Mouse (Mus musculus) embryonic facial prominence, embryonic 14.5 days (tissue): ENCODE results near the gene Epo. TPM values are rescaled to one million over a fixed set of nuclear protein-coding genes. Genes with fewer than 3 reads are reported as not detected.

Experiments used
- ATAC-seq: fragments of 200-750 bp; cut with Nextera tagmentation; 2 replicates; pipeline ENCODE4 v1.8.0; 2017; ENCODE audit warnings: low read depth, moderate number of reproducible peaks, moderate TSS enrichment
- DNase-seq: peaks from one replicate; pipeline ENCODE4 v3.0.0-alpha.2; 2015; ENCODE audit warnings: low spot score
- H3K27ac ChIP-seq: fragments of 300-500 bp; sonication (generic); replicated peaks from 2 replicates; pipeline ENCODE4 v1.5.1; 2014; ENCODE audit warnings: low read depth, mild to moderate bottlenecking, low read length, moderate library complexity
- H3K27me3 ChIP-seq: fragments of 300-500 bp; sonication (generic); replicated peaks from 2 replicates; pipeline ENCODE4 v1.6.1; 2014; ENCODE audit warnings: low read length; ENCODE audit not compliant: control insufficient read depth, insufficient read depth
- H3K36me3 ChIP-seq: fragments of 300-500 bp; sonication (generic); 2 replicates; pipeline ENCODE4 v1.6.1; 2014; ENCODE audit warnings: low read length, mixed read lengths; ENCODE audit not compliant: control insufficient read depth, insufficient read depth
- H3K4me1 ChIP-seq: fragments of 300-500 bp; sonication (generic); 2 replicates; pipeline ENCODE4 v1.6.1; 2014; ENCODE audit warnings: antibody characterized with exemption, low read length; ENCODE audit not compliant: control insufficient read depth, insufficient read depth
- H3K4me2 ChIP-seq: fragments of 300-500 bp; sonication (generic); 2 replicates; pipeline ENCODE4 v1.6.1; 2014; ENCODE audit warnings: low read depth, mild to moderate bottlenecking, low read length, moderate library complexity, mixed read lengths
- H3K4me3 ChIP-seq: fragments of 300-500 bp; sonication (generic); 2 replicates; pipeline ENCODE4 v1.5.1; 2014; ENCODE audit warnings: low read depth, mild to moderate bottlenecking, low read length
- H3K9ac ChIP-seq: fragments of 300-500 bp; sonication (generic); 2 replicates; pipeline ENCODE4 v1.6.1; 2014; ENCODE audit warnings: low read depth, mild to moderate bottlenecking, low read length, moderate library complexity, mixed read lengths
- H3K9me3 ChIP-seq: fragments of 300-500 bp; sonication (generic); 2 replicates; pipeline ENCODE4 v1.6.1; 2016; ENCODE audit warnings: low read length; ENCODE audit not compliant: control insufficient read depth
- WGBS: fragments of 180-500 bp; shearing (Covaris S2); extraction: QIAGEN DNeasy Blood & Tissue Kit; methylation state at CpG from one replicate; pipeline ENCODE4 v1.1.7; 2014; 5-methylcytosine and 5-hydroxymethylcytosine counted together
- polyA plus RNA-seq: library from polyadenylated mRNA; unstranded; fragments of >200 nt; fragmentation: Nextera tagmentation; extraction: Ambion mirVana; gene quantifications from 2 replicates; pipeline ENCODE4 v1.2.1, GENCODE M21; 2014

The Epo gene
- polyA plus RNA-seq, 1 experiment from 2014 or later: not detected

DNA sequence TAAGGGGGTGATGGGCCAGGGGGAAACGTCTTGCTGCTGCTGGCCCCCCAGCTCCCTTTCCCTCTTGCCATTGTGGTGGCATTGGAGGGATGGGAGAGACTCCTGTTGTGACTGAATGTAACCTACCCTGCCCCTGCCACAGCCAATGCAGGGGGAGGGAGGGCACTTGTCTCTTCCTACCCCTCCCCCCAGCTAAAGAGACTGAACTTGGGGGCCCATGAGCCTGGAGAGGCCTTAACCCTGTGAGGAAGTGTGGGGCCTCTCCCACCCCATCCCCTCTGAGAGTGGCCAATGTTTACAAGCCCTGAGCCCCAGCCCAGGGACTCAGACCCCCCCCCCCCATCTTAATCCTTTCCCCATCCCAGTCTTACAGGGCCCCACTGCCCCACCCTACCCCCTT is 5.6 kb downstream of the Epo start:
- Histone ChIP-seq H3K4me3 (no peak overlapping the region), H3K9me3 (no peaks in the 10 kb centered on the region), H3K36me3 (peaks cover 80% of the 10 kb centered on the region), H3K4me2 (no peak overlapping the region), H3K9ac (no peak overlapping the region), H3K27me3 (no peaks in the 10 kb centered on the region), H3K4me1 (no peaks in the 10 kb centered on the region), H3K27ac (no peak overlapping the region)
- ATAC-seq (no peak), DNase-seq (no peak)
- 68% methylated on average over 1 of the region's 1 CpGs for WGBS

DNA sequence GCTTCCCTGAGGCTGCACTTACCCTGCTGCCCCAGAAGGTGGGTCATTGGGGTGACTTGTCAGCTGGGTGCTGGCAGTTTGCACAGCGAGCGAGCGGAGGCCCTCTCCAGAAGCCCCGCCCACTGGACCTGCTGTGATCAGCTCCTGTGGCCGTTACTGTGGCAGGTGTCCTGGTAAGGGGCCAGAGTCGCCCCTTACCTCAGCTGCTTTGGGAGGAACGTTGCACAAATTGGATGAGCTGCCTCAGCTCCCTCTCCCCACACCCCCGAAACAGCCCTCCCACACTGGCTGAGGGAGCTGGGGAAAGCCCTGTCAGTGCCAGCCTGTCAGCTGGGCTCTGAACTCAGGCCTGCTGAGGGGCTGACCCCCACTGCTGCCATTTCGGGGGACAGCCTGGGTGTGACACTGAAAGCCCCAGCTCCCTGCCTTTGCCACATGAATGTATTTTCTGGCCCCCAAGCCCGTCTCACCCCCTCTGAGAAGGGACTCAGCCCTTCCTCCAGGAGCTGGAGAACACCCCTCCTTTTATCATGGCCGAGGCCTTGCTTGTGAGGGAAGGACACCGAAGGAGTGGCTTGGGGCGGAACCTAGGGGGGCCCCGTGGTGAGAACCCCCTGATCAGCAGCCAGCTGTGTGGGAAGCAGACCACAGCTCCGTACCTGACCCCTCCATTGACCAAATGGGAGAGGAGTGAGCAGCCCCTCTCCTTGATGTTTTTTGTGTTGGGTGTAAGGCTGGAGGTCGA is 6.7 kb downstream of the Epo start:
- H3K9ac ChIP-seq: no peak overlapping the region
- no peaks in the 10 kb centered on the region for H3K27me3 ChIP-seq
- WGBS: 62% methylated on average over 16 of the region's 16 CpGs
- H3K36me3 ChIP-seq: peaks cover 89% of the 10 kb centered on the region
- 0 out of 2 replicates have a peak overlapping the region, but pooled peaks have one; percentile 15 for H3K27ac ChIP-seq
- ATAC-seq: no peak
- peak; percentile 51 for DNase-seq
- H3K4me3 ChIP-seq: no peak overlapping the region
- H3K9me3 ChIP-seq: no peaks in the 10 kb centered on the region
- H3K4me2 ChIP-seq: no peak overlapping the region
- H3K4me1 ChIP-seq: no peaks in the 10 kb centered on the region

DNA sequence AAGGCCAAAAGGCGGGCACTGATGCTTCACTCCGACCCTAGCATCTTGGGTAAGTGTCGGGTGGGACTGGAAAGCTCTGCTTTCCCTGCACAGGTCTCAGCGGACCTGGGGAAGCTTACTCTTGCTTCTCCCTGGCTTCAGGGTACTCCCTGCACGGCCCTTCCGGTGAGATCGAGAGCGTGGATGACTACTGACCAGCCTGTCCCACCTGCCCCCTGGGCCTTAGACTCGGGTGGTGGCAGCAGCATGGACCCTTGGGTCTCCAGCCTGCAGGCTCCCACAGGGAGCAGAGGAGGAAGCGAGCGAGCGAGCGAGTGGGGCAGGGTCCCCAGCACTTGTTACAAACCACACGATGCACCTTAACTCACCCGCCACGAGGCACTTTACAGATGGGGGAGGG is 7.5 kb downstream of the Epo start:
- Histone ChIP-seq H3K4me2 (no peak overlapping the region), H3K4me1 (no peaks in the 10 kb centered on the region), H3K9ac (no peak overlapping the region), H3K27me3 (no peaks in the 10 kb centered on the region), H3K36me3 (peaks cover 98% of the 10 kb centered on the region), H3K4me3 (no peak overlapping the region), H3K9me3 (no peaks in the 10 kb centered on the region), H3K27ac (no peak overlapping the region)
- no peak for DNase-seq
- ATAC-seq: no peak
- 75% methylated on average over 16 of the region's 16 CpGs for WGBS

DNA sequence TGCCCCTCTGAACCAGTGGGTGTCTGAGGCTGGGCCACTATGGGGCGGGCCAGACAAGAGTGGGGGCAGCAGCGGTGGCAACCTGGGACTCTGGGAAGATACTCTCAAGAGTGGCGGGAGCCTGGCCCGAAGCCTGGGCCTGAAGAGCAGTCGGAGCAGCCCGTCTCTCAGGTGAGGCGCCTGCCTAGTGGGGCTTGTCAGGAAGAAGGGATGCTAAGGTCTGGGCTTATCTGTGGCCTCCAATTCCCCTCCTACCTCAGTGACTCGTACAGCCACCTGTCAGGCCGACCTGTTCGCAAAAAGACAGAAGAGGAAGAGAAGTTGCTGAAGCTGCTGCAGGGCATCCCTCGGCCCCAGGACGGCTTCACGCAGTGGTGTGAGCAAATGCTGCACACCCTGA is 8.4 kb downstream of the Epo start:
- 83% methylated on average over 12 of the region's 13 CpGs for WGBS

DNA sequence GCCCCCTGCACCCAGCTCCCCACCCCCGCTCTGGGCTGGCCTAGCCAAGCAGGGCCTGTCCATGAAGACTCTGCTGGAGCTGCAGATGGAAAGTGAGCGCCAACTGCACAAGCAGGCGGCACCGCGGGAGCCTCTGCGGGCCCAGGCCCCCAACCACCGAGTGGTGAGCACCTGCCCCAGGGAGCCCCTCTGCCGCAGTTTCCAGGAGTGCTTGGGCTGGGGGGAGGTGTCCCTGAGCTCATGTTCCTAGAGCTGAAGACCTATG is 8.9 kb downstream of the Epo start:
- DNase-seq: no peak
- Histone ChIP-seq H3K4me1 (no peaks in the 10 kb centered on the region), H3K9ac (no peak overlapping the region), H3K4me2 (no peak overlapping the region), H3K27ac (no peak overlapping the region), H3K4me3 (no peak overlapping the region), H3K9me3 (no peaks in the 10 kb centered on the region), H3K27me3 (no peaks in the 10 kb centered on the region), H3K36me3 (peaks cover 99% of the 10 kb centered on the region)
- WGBS: 74% methylated on average over 4 of the region's 8 CpGs
- no peak for ATAC-seq

More for the DNA sequence above, 8.4 kb downstream of the Epo start:
- Histone ChIP-seq H3K27me3 (no peaks in the 10 kb centered on the region), H3K4me3 (no peak overlapping the region), H3K27ac (no peak overlapping the region), H3K4me2 (no peak overlapping the region), H3K36me3 (peaks cover 99% of the 10 kb centered on the region), H3K4me1 (no peaks in the 10 kb centered on the region), H3K9me3 (no peaks in the 10 kb centered on the region), H3K9ac (no peak overlapping the region)
- ATAC-seq (no peak), DNase-seq (no peak)

DNA sequence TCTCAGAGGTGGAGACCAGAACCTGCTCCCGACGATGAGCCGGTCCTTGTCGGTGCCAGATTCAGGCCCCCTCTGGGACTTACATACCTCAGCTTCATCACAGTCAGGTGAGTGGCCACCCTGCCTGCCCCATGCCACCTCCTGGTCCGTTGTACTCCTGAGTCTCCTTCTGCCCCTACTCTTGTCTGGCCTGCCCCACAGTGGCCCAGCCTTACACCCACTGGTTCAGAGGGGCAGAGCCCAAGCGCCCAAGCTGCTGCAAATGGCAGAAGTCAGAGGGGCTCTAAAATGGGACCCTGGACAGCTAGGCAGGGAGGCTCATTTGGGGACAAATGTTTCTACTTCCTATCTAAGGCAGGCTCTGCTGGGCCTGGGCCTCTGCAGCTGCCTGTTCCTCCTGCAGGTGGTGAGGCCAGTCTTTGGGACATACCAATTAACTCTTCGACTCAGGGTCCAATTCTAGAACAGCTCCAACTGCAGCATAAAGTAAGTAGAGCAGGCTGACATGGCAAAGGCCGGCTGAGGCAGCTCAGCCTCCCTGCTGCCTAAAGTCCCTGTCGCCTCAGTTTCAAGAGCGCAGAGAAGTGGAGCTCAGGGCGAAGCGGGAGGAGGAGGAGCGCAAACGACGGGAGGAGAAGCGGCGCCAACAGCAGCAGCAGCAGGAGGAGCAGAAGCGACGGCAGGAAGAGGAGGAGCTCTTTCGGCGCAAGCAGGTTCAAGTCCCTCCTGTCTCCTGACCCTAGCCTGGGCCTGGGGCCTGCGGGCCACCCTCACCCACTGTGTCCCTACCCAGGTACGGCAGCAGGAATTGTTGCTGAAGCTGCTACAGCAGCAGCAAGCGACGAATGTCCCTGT is 9.4 kb downstream of the Epo start:
- no peak for DNase-seq
- no peak overlapping the region for H3K4me2 ChIP-seq
- no peak for ATAC-seq
- H3K27me3 ChIP-seq: no peaks in the 10 kb centered on the region
- no peak overlapping the region for H3K9ac ChIP-seq
- no peak overlapping the region for H3K27ac ChIP-seq
- H3K36me3 ChIP-seq: peaks cover 99% of the 10 kb centered on the region
- H3K9me3 ChIP-seq: no peaks in the 10 kb centered on the region
- WGBS: 84% methylated on average over 23 of the region's 25 CpGs
- H3K4me3 ChIP-seq: no peak overlapping the region
- no peaks in the 10 kb centered on the region for H3K4me1 ChIP-seq

DNA sequence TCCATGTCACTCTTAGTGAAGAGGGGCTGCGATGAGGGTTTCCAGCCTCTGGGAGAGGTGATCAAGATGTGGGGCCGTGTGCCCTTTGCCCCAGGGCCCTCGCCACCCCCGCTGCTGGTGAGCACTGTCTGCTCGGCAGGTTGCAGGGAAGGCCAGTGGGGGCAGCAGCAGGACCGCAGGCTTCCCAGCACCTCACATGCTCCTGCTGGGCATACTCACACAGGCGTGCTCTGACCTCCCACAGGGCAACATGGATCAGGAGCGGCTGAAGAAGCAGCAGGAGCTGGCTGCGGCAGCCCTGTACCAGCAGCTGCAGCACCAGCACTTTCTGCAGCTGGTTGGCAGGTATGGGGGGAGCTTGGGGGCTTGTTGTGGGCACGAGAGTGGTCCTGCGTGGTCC is 10.3 kb downstream of the Epo start:
- Histone ChIP-seq H3K9ac (no peak overlapping the region), H3K9me3 (no peaks in the 10 kb centered on the region), H3K4me2 (no peak overlapping the region), H3K4me1 (no peaks in the 10 kb centered on the region), H3K4me3 (no peak overlapping the region), H3K27ac (no peak overlapping the region), H3K36me3 (peaks cover 99% of the 10 kb centered on the region), H3K27me3 (no peaks in the 10 kb centered on the region)
- no peak for ATAC-seq
- WGBS: 75% methylated on average over 11 of the region's 11 CpGs
- no peak for DNase-seq

DNA sequence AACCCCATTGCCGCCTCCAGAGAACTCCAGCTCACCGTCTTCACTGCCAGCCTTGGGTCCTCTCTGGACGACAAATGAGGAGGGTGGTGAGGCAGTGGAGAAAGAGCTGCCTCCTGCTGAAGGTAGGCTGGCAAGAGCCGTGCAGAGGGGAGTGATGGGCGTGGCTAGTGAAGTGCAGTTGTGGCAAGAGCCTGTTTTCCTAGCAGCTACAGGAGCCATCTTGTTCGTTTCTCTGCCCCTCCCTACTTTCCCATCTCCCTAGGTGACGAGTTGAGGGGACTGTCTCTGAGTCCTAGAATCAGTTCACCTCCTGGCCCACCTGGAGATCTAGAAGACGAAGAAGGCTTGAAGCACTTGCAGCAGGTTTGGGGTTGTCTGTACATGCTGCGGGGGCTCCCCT is 11.2 kb downstream of the Epo start:
- Histone ChIP-seq H3K27ac (no peak overlapping the region), H3K36me3 (peaks cover 96% of the 10 kb centered on the region), H3K9ac (no peak overlapping the region), H3K4me1 (no peaks in the 10 kb centered on the region), H3K4me2 (no peak overlapping the region), H3K9me3 (no peaks in the 10 kb centered on the region), H3K4me3 (no peak overlapping the region), H3K27me3 (no peaks in the 10 kb centered on the region)
- ATAC-seq: no peak
- DNase-seq: no peak
- 78% methylated on average over 9 of the region's 9 CpGs for WGBS
